Mouse (Mus musculus): ENCODE results near the gene Cd68.
"Not testable (repeated sequence)": the region's sequence is repeated elsewhere in the genome, so short reads cannot be mapped to it uniquely, and the experiment has no call there.

DNA sequence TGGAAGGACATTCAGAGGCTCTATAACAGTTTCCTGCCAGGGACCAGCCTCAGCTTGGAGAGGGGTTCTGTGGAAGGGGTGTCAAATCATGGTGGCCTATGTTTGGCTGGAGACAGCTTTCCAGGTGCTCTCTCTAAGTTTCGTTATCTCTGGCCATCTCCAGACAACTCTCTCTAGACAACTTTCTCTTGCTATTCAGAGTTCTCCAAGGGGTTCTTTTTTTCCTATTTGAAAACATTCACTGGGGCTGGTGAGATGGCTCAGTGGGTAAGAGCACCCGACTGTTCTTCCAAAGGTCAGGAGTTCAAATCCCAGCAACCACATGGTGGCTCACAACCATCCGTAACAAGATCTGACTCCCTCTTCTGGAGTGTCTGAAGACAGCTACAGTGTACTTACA is 37.4 kb upstream of the Cd68 start:
- TF ChIP-seq POLR2A (IDR thresholded peaks at IDR 0.05; ENCODE audit: low read depth, low read length); CTCF (IDR thresholded peaks at IDR 0.05; ENCODE audit: extremely low read depth, insufficient read length, insufficient replicate concordance, low read depth, low read length): not testable (repeated sequence)

Data from small intestine, adult 2 months (tissue).